Mouse (Mus musculus) colon, adult 2 months (tissue): ENCODE data around the gene Lss. TPM values are rescaled to one million over a fixed set of nuclear protein-coding genes. Genes with fewer than 3 reads are reported as not detected.

Source experiments
- polyA plus RNA-seq: library from polyadenylated mRNA; depleted of rRNA; stranded (reverse); fragments of >200 nt; gene quantifications from 2 replicates; pipeline ENCODE4 v1.2.3, GENCODE M21; 2012; rRNA removed

The Lss gene
- 23.2 and 30.1 TPM in 2 replicates for polyA plus RNA-seq

DNA sequence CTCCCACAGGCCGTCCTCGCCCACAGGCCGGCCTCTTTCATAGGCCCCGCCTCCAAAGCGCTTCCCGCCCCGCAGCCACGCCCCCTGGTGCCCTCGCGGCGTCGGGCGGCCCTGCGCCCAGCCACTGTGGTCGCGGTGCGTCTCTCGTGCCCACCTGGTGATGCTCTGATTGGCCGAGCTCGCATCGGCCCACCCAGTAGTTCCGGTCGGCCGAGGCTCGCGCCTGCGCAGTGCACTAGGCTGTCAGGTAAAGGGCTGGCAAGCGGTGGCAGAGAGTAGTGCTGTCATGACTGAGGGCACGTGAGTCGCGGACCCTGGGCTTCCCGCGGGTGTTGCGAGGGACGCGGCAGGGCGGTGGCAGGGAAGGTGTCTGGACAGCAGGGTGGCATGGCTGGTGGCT, at the start of gene Lss:
Lss (plus strand) TSS at position 214 of the 400 bp plus-strand sequence.

DNA sequence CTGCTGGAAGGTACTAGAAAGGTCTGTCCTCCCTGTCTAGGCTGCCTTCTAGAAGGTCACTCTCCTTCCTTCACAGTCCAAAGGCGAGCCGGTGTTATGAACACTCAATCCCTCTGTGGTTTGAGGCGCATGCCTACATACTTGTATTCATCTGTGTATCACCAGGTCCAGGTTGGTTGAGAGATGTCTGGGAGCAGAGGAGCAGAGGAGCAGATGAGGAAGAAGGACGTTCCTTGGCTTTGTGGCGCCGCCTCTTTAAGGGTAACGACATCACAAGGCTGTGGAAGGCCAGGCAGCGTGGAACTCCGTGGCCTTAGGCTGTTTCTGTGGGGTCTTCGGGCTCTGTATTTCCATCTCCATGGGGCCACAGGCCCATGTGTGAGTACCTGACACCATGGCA, 30.6 kb downstream of the Lss start, which contains the start of gene Spatc1l:
Spatc1l (plus strand) TSS at position 301 of the 400 bp plus-strand sequence.

DNA sequence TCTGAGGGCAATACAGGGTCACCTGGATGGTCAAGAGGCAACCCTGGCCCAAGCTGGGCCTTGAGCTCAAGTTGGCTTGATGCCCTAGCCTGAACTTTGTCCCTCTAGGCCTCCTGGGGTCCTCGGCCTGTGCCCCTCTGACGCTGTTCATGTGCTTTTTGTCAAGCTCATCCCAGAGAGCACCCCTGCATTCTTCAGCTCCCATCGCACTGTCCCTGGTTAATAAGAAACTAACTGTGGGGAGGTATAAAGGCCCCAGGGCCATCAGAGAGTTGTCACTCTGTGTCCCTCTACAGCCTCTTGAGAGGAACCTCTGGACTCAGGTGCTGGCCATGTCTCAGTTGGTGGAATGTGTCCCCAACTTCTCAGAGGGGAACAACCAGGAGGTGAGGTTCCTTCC, 44.0 kb downstream of the Lss start, which contains the start of gene Ftcd:
Ftcd (plus strand) TSS at position 275 of the 400 bp plus-strand sequence.

Other genes starting within 250 kb of the Lss start
- 33.2 and 36.1 TPM in 2 replicates for gene Dip2a, start 186.3 kb upstream of the Lss start, polyA plus RNA-seq
- gene AC141477.1, start 91.1 kb upstream of the Lss start, polyA plus RNA-seq, result not detected in 2 replicates
- gene Pcnt, start 88.8 kb upstream of the Lss start, polyA plus RNA-seq, result 14.0 and 15.5 TPM in 2 replicates
- gene 2610028H24Rik, start 82.5 kb upstream of the Lss start, polyA plus RNA-seq, result not detected in 2 replicates
- 13.4 and 14.4 TPM in 2 replicates for gene Mcm3ap, start 62.7 kb upstream of the Lss start, polyA plus RNA-seq
- 2.3 and 3.0 TPM in 2 replicates for gene Ybey, start 62.5 kb upstream of the Lss start, polyA plus RNA-seq
- 0.16 and 0.17 TPM in 2 replicates for gene Spatc1l, start 30.7 kb downstream of the Lss start, polyA plus RNA-seq
- gene Ftcd, start 44.1 kb downstream of the Lss start, polyA plus RNA-seq, result not detected in 2 replicates
- 198 and 222 TPM in 2 replicates for gene Col6a2, start 92.0 kb downstream of the Lss start, polyA plus RNA-seq
- 166 and 185 TPM in 2 replicates for gene Col6a1, start 194.6 kb downstream of the Lss start, polyA plus RNA-seq